Mouse (Mus musculus) embryonic fibroblast, embryonic 13.5 days (primary cell): Measurements from ENCODE around the gene Mgat4e. TPM values are rescaled to one million over a fixed set of nuclear protein-coding genes. Genes with fewer than 3 reads are reported as not detected.

Experiments used
- H3K27ac ChIP-seq: 2 replicates; pipeline ENCODE4 v1.5.1; 2012; ENCODE audit warnings: low read length, control low read depth, inconsistent platforms; ENCODE audit not compliant: insufficient read depth
- H3K4me1 ChIP-seq: 2 replicates; pipeline ENCODE4 v1.6.1; 2011; ENCODE audit warnings: low read length; ENCODE audit not compliant: control insufficient read depth, insufficient read depth
- H3K4me3 ChIP-seq: 2 replicates; pipeline ENCODE4 v1.5.1; 2011; ENCODE audit warnings: mild to moderate bottlenecking, control low read depth, low read length; ENCODE audit not compliant: insufficient read depth
- CTCF ChIP-seq: IDR thresholded peaks from 2 replicates; pipeline ENCODE4 v1.5.1; 2011; ENCODE audit warnings: mild to moderate bottlenecking, control low read depth, low read length, moderate library complexity, borderline replicate concordance; ENCODE audit not compliant: insufficient read depth
- POLR2A ChIP-seq: IDR thresholded peaks from 2 replicates; pipeline ENCODE4 v1.6.1; 2011; ENCODE audit warnings: low read depth, mild to moderate bottlenecking, control low read depth, low read length, moderate library complexity
- polyA plus RNA-seq: library from polyadenylated mRNA; stranded (reverse); fragments of >200 nt; gene quantifications from 2 replicates; pipeline ENCODE4 v1.2.4, GENCODE M21; 2011; ENCODE audit warnings: low read depth; ENCODE audit not compliant: missing spikeins, insufficient read length

Gene Mgat4e
- polyA plus RNA-seq = not detected in 2 replicates

DNA sequence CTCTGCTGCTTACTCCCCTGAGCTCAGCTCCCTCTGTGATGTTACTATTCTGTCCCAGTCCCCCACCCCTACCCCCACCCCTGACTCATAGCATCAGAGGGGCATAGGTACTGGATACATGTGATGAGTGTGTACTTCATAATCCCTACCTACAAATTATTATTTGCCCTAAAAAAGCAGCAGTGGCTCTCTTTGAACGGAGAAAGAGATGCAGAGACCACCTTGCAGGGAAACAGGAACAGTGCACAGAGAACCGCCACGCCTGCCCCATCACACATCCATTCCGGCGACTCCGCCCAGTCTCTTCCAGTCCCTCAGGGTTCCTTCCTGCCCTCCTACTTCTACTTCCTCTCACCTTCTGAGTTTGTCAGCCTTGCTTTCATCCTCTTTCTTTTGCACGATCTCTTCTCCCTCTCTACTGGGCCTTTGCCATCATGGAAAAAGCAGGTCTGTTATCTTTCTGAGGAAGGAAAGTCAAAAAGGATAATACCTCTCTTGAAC lies at the start of gene Mgat4e:
Gene Mgat4e (minus strand): TSS at position 51 of the 501 bp plus-strand sequence.
- TF ChIP-seq CTCF = no peak
- TF ChIP-seq POLR2A = no peak
- H3K27ac ChIP-seq = no peak within 1 kb of the TSS
- no peaks in the 10 kb centered on the region; the same call in 1 of the 2 replicates for H3K4me1 ChIP-seq
- H3K4me3 ChIP-seq = no peak within 1 kb of the TSS

DNA sequence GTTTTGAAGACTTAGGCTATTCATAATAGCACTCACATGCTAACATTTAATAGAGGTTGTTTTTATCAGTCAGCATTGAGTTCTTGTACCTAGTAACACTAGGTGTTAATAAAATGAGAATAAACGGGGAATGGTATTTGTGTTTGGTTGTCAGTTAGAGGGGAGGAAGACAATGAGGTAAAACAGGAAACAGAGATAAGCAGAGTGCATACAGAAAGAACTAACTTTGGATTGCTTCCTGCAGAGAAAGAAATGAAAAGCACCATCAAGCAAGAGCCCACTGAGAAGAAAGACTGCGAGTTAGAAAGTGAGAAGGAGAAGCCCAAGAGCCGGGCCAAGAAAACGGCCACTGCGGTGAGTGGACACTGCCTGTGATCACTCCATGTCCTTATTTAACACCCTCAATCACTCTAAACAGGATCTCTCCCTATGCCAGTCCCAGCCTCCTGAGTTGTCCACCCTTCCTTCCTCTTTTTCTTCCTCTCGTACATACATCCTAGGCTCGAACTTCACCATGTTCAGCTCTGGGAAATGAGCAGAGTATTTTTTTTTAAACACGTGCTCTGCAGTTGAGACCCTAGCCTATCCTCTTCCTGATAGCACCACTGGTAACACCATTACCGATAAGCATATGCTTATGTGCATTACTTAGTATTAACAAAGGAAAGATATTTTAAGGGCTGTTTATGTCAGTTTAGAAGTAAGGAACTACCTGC lies 48.0 kb upstream of the Mgat4e start:
- no peaks in the 10 kb centered on the region for H3K4me1 ChIP-seq
- no peak overlapping the region for H3K27ac ChIP-seq
- H3K4me3 ChIP-seq = no peak overlapping the region
- TF ChIP-seq CTCF (no peak), POLR2A (no peak)

DNA sequence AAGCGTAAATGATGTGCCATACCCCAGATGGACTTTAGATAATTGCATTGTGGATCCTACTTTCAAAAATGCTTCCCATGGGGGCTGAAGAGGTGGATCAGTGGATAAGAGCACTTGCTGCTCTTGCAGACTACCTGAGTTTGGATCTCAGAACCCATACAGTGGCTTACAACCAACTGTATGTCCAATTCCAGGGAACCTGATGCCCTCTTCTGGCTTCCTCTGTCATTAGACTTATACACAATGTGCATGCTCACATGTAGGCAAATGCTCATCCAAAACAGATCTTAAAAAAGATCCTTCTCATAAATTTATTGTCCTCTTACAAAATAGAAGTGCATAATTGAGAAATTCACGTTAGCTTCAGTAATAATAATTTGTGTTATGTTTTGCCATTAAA lies 42.3 kb upstream of the Mgat4e start:
- H3K4me1 ChIP-seq = no peaks in the 10 kb centered on the region
- TF ChIP-seq CTCF (no peak), POLR2A (no peak)
- H3K27ac ChIP-seq = no peak overlapping the region
- H3K4me3 ChIP-seq = no peak overlapping the region

DNA sequence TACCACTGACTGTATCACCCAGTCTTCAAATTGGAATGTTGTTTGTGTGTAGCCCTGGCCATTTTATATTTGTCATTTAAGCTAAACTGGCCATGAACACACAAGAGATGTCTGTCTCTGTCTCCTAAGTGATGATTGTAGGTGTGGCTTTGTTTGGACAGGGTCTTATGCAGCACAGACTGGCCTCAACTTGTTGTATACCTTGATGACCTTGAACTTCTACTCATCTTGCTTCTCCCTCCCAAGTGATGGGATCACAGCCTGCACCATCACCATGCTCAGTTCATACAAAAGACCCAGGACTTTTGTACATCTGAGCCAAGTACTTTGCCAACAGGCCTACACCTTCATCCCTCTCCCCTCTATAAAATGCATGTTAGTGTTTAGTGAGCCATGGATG lies 40.2 kb upstream of the Mgat4e start:
- Histone ChIP-seq H3K27ac (no peak overlapping the region), H3K4me3 (no peak overlapping the region), H3K4me1 (no peaks in the 10 kb centered on the region)
- no peak for TF ChIP-seq POLR2A
- no peak for TF ChIP-seq CTCF

GRCm38 (mm10) chr1:134583560-134583959 lies 34.1 kb upstream of the Mgat4e start:
- Histone ChIP-seq H3K4me3 (no peak overlapping the region), H3K27ac (peak overlapping the region; percentile 64), H3K4me1 (peaks cover 13% of the 10 kb centered on the region)
- TF ChIP-seq CTCF (no peak), POLR2A (no peak)

GRCm38 (mm10) chr1:134580796-134581195 lies 31.3 kb upstream of the Mgat4e start:
- Histone ChIP-seq H3K4me1 (peaks cover 13% of the 10 kb centered on the region), H3K27ac (no peak overlapping the region), H3K4me3 (no peak overlapping the region)
- TF ChIP-seq POLR2A = no peak
- TF ChIP-seq CTCF = no peak

DNA sequence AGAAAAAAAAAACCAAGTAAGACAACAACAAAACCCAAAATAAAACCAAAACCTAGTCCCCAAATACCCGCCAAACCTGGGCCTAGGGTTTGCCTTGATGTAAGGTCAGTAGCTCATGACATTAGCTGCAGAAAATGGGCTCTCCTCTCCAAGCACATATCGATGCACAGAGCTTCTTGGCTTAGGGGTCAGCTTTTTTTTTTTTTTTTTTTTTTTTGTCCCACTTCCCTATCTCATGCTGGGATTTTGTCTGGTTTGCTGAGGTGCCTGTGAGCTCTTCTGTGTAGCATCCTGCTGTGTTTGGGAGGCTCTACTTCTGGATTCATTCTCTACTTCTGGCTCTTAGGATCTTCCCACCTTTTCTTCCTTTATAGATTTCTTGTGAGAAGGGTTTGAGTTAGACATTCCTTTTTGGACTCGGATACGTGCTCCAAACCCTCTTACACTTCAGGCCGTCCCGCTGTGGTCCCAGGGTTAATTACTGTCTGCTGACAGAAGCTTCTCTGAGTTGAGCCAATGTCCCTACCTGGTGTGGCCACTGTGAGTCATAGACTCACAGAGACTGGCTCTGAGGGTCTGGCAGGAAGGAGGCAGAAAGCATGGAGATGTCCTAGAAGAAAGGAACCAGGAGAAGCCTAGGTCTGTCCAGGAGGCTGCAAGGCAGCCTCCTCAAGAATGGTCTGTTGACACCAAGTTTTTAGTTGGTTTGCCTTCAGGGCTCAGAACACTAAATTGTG lies 28.1 kb upstream of the Mgat4e start:
- Histone ChIP-seq H3K27ac (no peak overlapping the region), H3K4me1 (peaks cover 8% of the 10 kb centered on the region)
- no peak for TF ChIP-seq CTCF
- no peak for TF ChIP-seq POLR2A

GRCm38 (mm10) chr1:134573932-134574315 lies 24.4 kb upstream of the Mgat4e start:
- Histone ChIP-seq H3K4me3 (no peak overlapping the region), H3K27ac (no peak overlapping the region), H3K4me1 (peaks cover 4% of the 10 kb centered on the region; the same call in 1 of the 2 replicates)
- TF ChIP-seq CTCF = no peak
- TF ChIP-seq POLR2A = no peak

More for the DNA sequence above, 28.1 kb upstream of the Mgat4e start:
- H3K4me3 ChIP-seq = no peak overlapping the region

DNA sequence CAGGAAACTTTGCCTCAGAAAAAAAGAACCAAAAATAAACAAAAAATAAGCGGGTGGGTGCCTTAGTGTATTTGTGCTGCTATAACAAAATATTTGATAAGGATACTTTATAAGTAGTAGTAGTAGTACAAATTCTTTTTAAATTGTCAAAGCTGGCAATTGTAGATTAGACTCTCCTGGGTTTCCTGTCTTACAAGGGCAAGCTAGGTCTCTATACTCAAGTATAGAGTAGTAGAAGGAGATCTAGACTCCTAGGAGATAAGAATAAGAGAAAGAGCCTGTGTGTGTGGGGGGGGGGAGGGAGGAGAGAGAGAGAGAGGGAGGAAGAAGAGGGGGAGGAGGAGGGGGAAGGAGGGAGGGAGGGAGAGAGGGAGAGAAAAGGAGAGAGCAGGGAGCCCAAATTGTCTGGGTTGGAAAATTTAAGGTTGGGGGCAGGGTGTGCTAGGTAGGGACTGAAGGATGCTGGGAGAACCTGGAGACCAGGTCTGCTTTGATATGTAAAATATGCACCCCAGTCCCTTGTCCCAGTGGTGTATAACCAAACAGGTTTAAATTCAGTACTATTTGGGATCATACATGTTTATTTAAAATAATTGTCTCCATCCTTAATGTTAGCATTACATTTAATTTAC lies 23.9 kb upstream of the Mgat4e start:
- no peak overlapping the region for H3K4me3 ChIP-seq
- no peak overlapping the region for H3K27ac ChIP-seq
- peaks cover 4% of the 10 kb centered on the region; the same call in 1 of the 2 replicates for H3K4me1 ChIP-seq
- TF ChIP-seq CTCF = no peak
- TF ChIP-seq POLR2A = no peak
